Mouse (Mus musculus): ENCODE data around the gene Ttll11. TPM values are rescaled to one million over a fixed set of nuclear protein-coding genes. Genes with fewer than 3 reads are reported as not detected.

The Ttll11 gene
- polyA plus RNA-seq, 1 experiment from 2014 or later, result 0.86 TPM

DNA sequence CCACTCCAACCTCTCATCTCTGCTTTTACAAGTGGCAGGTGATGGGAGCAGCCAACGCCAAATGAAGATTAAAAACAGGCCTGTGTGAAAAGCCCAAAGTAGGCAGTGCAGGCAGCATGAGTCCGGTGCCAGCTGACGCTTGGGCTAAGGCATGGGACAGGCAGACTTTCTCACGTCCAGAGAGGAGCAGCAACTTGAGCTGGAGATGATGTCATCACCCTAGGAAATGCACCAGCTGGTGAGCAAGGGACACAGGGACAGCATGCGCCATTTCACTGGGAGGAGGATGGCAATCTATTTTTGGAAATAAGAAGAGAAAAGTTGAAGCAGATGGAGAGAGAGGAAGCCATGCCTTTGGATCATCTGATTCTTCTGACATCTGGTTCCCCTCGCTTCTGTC, 51.6 kb downstream of the Ttll11 start:
- peaks cover 3% of the 10 kb centered on the region; the same call in 1 of the 2 replicates for H3K9me3 ChIP-seq
- no peak overlapping the region for H3K4me2 ChIP-seq
- no peaks in the 10 kb centered on the region for H3K27me3 ChIP-seq (replicated peaks)
- ATAC-seq (ENCODE audit: extremely low read depth, insufficient number of reproducible peaks, low FRiP score, low TSS enrichment), result no peak
- no peaks in the 10 kb centered on the region for H3K36me3 ChIP-seq
- H3K27ac ChIP-seq (replicated peaks), result peak overlapping the region; percentile 59
- 29% methylated on average over 6 of the region's 6 CpGs for whole genome bisulfite sequencing
- no peak overlapping the region for H3K9ac ChIP-seq
- H3K4me3 ChIP-seq, result no peak overlapping the region
- H3K4me1 ChIP-seq, result peaks cover 11% of the 10 kb centered on the region

DNA sequence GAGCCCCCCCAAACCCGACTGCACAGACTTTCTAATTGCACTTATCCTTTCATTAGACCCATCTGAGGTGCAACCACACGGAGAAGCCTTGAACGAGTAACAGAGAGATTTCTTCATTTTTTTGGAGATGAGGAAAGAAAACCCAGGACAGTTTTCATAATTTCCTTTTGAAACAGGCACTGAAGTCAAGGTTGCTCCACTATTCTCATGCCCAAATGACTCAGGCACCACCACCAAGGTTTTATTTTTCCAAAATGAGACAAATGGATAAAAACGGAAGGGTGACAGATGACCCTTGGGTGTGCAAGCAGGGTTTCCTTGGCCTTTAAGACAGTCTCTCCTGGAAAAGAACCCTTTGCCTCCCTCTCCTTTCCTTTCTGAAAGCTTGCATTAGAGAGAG, 54.8 kb downstream of the Ttll11 start:
- Histone ChIP-seq H3K4me2 (no peak overlapping the region), H3K9me3 (no peaks in the 10 kb centered on the region), H3K4me1 (peaks cover 11% of the 10 kb centered on the region), H3K9ac (no peak overlapping the region), H3K36me3 (no peaks in the 10 kb centered on the region), H3K27me3 (replicated peaks) (no peaks in the 10 kb centered on the region), H3K4me3 (no peak overlapping the region), H3K27ac (replicated peaks) (no peak overlapping the region)
- WGBS, result 73% methylated on average over 4 of the region's 4 CpGs
- no peak for ATAC-seq (ENCODE audit: extremely low read depth, insufficient number of reproducible peaks, low FRiP score, low TSS enrichment)

DNA sequence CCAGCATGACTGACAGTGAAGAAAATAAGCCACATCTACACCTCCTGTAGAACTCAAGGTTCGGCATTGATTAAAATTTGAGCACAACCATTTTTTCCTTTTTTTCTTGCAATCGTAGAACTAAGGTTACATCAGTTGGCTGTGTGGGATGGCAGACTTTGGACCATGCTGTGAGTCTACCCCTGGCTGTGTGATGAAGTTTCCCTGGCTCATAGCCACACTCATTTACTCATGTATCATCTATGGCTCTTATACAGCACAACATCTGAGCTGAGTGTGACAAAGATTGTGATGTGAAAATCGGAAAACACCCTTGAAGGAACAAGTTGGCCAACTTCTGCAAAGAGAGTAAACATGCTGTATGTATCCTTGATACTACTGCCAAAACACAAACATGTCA, 56.8 kb downstream of the Ttll11 start:
- no peak overlapping the region for H3K4me2 ChIP-seq
- H3K9ac ChIP-seq, result no peak overlapping the region
- WGBS, result 75% methylated on average over 3 of the region's 3 CpGs
- peaks cover 3% of the 10 kb centered on the region; the same call in 1 of the 2 replicates for H3K4me1 ChIP-seq
- ATAC-seq (ENCODE audit: extremely low read depth, insufficient number of reproducible peaks, low FRiP score, low TSS enrichment), result no peak
- H3K27me3 ChIP-seq (replicated peaks), result peaks cover 3% of the 10 kb centered on the region; the same call in 1 of the 2 replicates
- H3K4me3 ChIP-seq, result no peak overlapping the region
- no peaks in the 10 kb centered on the region for H3K9me3 ChIP-seq
- no peak overlapping the region for H3K27ac ChIP-seq (replicated peaks)
- H3K36me3 ChIP-seq, result no peaks in the 10 kb centered on the region

DNA sequence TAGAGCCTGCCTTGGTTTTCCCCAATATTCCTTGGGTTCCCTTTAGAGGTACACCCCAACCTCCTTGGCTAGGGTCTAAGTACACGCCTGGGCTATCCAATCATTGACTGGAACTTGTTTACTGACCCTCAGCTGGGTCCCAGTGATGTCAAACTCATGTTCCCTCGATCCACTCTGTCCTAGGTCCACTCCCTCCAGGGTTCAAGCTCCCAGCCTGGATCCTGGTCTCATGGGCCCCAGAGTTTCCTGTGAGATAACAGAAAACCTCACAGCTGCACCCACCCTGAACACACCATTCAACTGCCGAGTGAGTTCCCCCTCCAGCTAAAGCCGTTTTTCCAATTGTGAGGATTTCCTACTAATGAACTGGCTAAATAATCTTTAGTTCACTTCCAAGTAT, 67.6 kb downstream of the Ttll11 start:
- H3K9me3 ChIP-seq, result no peaks in the 10 kb centered on the region
- H3K4me2 ChIP-seq, result no peak overlapping the region
- ATAC-seq (ENCODE audit: extremely low read depth, insufficient number of reproducible peaks, low FRiP score, low TSS enrichment), result no peak
- H3K27ac ChIP-seq (replicated peaks), result no peak overlapping the region
- no peaks in the 10 kb centered on the region for H3K36me3 ChIP-seq
- H3K4me3 ChIP-seq, result no peak overlapping the region
- 55% methylated on average over 4 of the region's 4 CpGs for WGBS
- 0 out of 2 replicates have a peak, but pooled peaks cover 6% of the 10 kb centered on the region for H3K27me3 ChIP-seq (replicated peaks)
- H3K9ac ChIP-seq, result no peak overlapping the region
- H3K4me1 ChIP-seq, result peaks cover 29% of the 10 kb centered on the region

DNA sequence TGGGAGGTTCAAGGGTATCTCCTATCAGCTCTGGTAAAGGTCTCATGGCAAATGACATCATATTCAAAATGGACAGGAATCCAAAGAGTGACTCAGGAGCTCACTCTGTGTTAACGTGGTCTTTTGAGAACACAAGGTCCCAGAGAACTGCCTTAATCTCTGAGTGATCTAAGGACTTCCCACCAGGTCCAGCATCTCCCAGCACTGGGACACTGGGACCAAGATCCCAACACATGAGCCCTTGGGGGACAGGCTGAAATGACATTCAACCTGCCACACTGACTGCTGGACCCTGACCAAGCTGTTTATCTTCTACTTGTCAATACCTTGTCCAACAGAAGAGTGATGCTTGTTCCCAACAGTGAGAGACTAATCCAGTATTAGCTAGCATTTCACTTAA, 68.0 kb downstream of the Ttll11 start:
- no peaks in the 10 kb centered on the region for H3K36me3 ChIP-seq
- WGBS, result 39% methylated on average over 1 of the region's 1 CpGs
- no peak overlapping the region for H3K27ac ChIP-seq (replicated peaks)
- H3K27me3 ChIP-seq (replicated peaks), result 0 out of 2 replicates have a peak, but pooled peaks cover 6% of the 10 kb centered on the region
- ATAC-seq (ENCODE audit: extremely low read depth, insufficient number of reproducible peaks, low FRiP score, low TSS enrichment), result no peak
- no peak overlapping the region for H3K9ac ChIP-seq
- H3K4me3 ChIP-seq, result no peak overlapping the region
- no peaks in the 10 kb centered on the region for H3K9me3 ChIP-seq
- H3K4me1 ChIP-seq, result peaks cover 33% of the 10 kb centered on the region
- no peak overlapping the region for H3K4me2 ChIP-seq

DNA sequence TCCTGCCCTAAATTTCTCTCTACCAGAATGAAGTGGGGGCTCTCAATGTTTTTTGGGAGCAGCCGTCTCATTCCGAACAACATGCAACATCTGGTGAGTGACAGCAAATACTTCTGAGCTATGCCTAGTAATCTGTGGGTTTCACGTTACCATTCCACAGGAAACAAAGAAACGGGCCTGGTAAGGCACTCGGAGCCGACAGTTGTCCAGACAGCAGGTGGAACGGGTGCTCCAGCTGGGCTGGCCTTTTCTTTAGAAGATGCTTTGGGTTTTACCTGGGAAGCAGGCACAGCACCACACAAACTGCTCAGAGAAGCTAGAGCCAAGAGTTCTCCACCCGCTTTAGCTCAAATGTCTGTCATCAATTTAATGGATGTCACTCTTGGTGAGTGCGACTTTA, 69.0 kb downstream of the Ttll11 start:
- 62% methylated on average over 9 of the region's 9 CpGs for WGBS
- no peak for ATAC-seq (ENCODE audit: extremely low read depth, insufficient number of reproducible peaks, low FRiP score, low TSS enrichment)
- Histone ChIP-seq H3K4me3 (no peak overlapping the region), H3K4me2 (no peak overlapping the region), H3K4me1 (peaks cover 40% of the 10 kb centered on the region), H3K27me3 (replicated peaks) (0 out of 2 replicates have a peak, but pooled peaks cover 6% of the 10 kb centered on the region), H3K9me3 (no peaks in the 10 kb centered on the region), H3K36me3 (no peaks in the 10 kb centered on the region), H3K9ac (no peak overlapping the region), H3K27ac (replicated peaks) (no peak overlapping the region)

DNA sequence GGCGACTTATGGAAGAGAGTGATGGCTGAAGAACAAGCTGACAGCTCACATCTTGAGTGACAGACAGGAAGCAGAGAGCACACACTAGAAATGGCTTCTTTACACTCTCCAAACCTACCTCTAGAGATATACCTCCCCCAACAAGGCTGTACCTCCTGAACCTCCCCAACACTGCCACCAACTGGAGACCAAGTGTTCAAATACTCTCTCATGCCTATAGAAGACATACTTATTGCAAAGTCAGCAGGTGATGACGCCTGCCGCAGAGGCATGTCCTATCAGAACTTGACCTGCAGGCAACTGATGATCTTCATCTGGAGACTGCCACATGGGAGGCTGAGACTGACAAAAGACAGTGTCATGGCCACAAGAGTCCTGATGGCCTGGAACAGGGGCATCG, 70.4 kb downstream of the Ttll11 start:
- Histone ChIP-seq H3K4me1 (peaks cover 48% of the 10 kb centered on the region), H3K9ac (no peak overlapping the region), H3K4me3 (no peak overlapping the region), H3K9me3 (no peaks in the 10 kb centered on the region), H3K4me2 (no peak overlapping the region), H3K27me3 (replicated peaks) (no peaks in the 10 kb centered on the region), H3K36me3 (no peaks in the 10 kb centered on the region), H3K27ac (replicated peaks) (no peak overlapping the region)
- no peak for ATAC-seq (ENCODE audit: extremely low read depth, insufficient number of reproducible peaks, low FRiP score, low TSS enrichment)
- 92% methylated on average over 4 of the region's 4 CpGs for WGBS

DNA sequence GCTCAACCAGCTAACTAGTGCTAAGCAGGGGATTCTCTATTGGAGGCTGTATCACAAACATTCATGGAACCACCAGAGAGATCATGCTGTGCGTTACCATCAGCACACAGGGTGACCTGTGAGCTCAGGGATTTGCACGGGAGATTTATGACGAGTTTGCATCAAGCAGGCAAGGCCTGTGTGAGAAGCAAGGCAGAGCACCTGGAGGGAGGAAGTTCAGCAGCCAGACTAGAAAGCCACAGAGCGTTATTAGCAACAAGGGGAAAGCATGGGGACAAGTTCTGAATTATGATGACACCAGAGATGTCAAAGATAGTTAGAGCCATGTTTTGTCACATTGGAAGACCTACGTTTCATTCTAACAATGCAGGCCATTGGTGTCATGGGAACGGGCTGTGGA, 72.1 kb downstream of the Ttll11 start:
- 75% methylated on average over 6 of the region's 6 CpGs for WGBS
- H3K27ac ChIP-seq (replicated peaks), result no peak overlapping the region
- no peak for ATAC-seq (ENCODE audit: extremely low read depth, insufficient number of reproducible peaks, low FRiP score, low TSS enrichment)

DNA sequence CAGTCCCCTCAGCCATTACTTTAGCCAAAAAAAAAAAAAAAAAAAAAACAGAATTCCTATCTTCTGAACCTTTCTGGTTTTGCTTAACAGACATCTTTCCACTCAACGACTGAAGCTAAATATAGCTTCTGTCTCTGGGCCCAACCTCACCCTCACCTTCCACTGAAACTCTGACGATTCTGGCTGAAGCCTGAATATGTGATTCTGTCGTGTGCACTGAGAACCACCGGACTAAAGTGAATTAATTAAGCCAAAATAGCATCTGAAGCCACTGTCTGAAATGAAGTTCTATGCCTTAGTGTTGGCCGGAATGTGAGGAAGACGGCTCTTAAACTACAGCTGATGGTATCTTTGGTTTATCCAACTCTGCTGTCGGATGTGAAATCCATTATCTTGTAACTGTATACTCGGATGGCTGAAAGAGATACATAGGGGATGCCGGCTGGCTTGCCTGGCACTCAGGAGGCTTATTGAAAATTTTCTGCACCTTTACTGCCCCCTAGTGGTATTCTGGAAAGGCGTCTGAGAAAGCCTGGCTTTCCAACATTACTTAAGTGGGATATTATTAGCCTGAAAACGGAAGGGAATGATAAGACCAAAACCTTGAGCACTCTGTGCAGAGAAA, 73.4 kb downstream of the Ttll11 start:
- no peaks in the 10 kb centered on the region for H3K36me3 ChIP-seq
- H3K4me2 ChIP-seq, result peak overlapping the region; percentile 27; the same call in 1 of the 2 replicates
- WGBS, result 6% methylated on average over 11 of the region's 11 CpGs

More for the DNA sequence above, 72.1 kb downstream of the Ttll11 start:
- Histone ChIP-seq H3K4me3 (no peak overlapping the region), H3K36me3 (no peaks in the 10 kb centered on the region), H3K9me3 (no peaks in the 10 kb centered on the region), H3K27me3 (replicated peaks) (no peaks in the 10 kb centered on the region), H3K9ac (no peak overlapping the region), H3K4me2 (no peak overlapping the region), H3K4me1 (peaks cover 41% of the 10 kb centered on the region)

DNA sequence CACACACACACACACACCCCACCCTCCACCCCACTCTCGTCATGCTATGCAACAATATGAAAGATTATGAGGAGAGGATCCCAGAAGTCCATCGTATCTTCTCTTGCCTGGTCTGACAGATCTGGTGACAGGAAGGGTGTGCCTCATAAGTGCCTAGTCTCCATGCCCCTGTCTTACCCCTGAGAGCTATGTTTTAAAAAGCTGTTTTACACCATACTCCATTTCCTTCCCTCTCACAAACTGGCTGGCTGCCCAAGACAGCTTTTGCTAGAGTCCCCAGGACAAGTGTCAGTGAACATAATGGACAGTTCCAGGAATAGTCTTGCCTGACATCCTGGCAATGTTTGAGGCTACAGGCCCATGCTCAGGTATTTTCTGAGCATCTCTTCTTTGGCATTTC, 78.9 kb downstream of the Ttll11 start:
- Histone ChIP-seq H3K36me3 (no peaks in the 10 kb centered on the region), H3K27me3 (replicated peaks) (no peaks in the 10 kb centered on the region), H3K4me1 (peaks cover 37% of the 10 kb centered on the region), H3K4me3 (no peak overlapping the region), H3K4me2 (no peak overlapping the region), H3K9me3 (no peaks in the 10 kb centered on the region), H3K27ac (replicated peaks) (no peak overlapping the region), H3K9ac (no peak overlapping the region)
- ATAC-seq (ENCODE audit: extremely low read depth, insufficient number of reproducible peaks, low FRiP score, low TSS enrichment), result no peak
- WGBS, result 34% methylated on average over 2 of the region's 2 CpGs

More for the DNA sequence above, 73.4 kb downstream of the Ttll11 start:
- H3K4me3 ChIP-seq, result no peak overlapping the region
- no peak for ATAC-seq (ENCODE audit: extremely low read depth, insufficient number of reproducible peaks, low FRiP score, low TSS enrichment)
- no peaks in the 10 kb centered on the region for H3K27me3 ChIP-seq (replicated peaks)
- no peak overlapping the region for H3K27ac ChIP-seq (replicated peaks)
- H3K4me1 ChIP-seq, result peaks cover 30% of the 10 kb centered on the region
- no peaks in the 10 kb centered on the region for H3K9me3 ChIP-seq
- no peak overlapping the region for H3K9ac ChIP-seq

DNA sequence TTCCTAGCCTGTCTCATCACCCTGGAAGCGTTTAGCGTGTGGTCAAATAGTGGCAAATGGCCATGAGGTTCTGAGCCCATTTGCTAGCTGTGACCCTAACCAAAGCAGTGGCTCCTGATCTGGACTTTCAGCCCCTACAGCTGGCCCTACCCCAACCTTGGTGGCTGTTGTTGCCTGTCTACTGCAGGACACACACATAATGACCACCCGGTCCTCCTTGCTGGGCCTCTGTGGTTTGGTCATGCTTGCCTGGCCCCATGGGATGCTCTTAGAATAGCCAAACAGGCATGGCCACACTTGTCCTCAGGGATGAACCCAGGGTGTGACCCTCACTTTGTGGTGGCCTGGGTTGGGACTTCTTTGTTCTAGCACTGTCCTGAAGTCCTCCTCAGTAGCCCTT, 80.0 kb downstream of the Ttll11 start:
- H3K4me2 ChIP-seq, result no peak overlapping the region
- WGBS, result 94% methylated on average over 3 of the region's 3 CpGs
- no peaks in the 10 kb centered on the region for H3K9me3 ChIP-seq
- H3K27me3 ChIP-seq (replicated peaks), result no peaks in the 10 kb centered on the region
- H3K9ac ChIP-seq, result no peak overlapping the region
- ATAC-seq (ENCODE audit: extremely low read depth, insufficient number of reproducible peaks, low FRiP score, low TSS enrichment), result no peak
- no peaks in the 10 kb centered on the region for H3K36me3 ChIP-seq
- H3K4me3 ChIP-seq, result no peak overlapping the region
- H3K4me1 ChIP-seq, result peaks cover 31% of the 10 kb centered on the region
- no peak overlapping the region for H3K27ac ChIP-seq (replicated peaks)

DNA sequence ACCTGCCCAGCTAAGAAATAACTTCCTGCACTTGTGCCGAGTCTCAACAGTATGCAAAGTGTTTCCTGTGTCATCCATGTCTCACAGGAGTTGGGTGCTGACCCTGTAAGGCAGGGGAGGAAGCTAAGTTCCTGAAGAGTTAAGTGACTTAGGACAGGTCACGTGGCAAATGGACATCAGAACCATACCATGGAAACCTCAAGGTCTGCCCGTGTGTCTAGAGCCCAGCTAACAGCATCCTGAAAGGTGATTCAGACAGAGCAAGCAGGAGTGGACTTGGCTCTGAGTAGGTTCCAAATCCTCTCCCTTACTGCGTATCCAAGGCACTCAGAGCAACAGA, 80.6 kb downstream of the Ttll11 start:
- H3K27ac ChIP-seq (replicated peaks), result no peak overlapping the region
- no peaks in the 10 kb centered on the region for H3K9me3 ChIP-seq
- H3K9ac ChIP-seq, result no peak overlapping the region
- peaks cover 26% of the 10 kb centered on the region for H3K4me1 ChIP-seq
- 66% methylated on average over 4 of the region's 4 CpGs for WGBS
- no peaks in the 10 kb centered on the region for H3K27me3 ChIP-seq (replicated peaks)
- no peak for ATAC-seq (ENCODE audit: extremely low read depth, insufficient number of reproducible peaks, low FRiP score, low TSS enrichment)
- no peak overlapping the region for H3K4me2 ChIP-seq
- no peak overlapping the region for H3K4me3 ChIP-seq
- H3K36me3 ChIP-seq, result no peaks in the 10 kb centered on the region

All from heart, embryonic 13.5 days (tissue).